Mouse (Mus musculus): ENCODE results near the gene Atp2b4. TPM values are rescaled to one million over a fixed set of nuclear protein-coding genes. Genes with fewer than 3 reads are reported as not detected.

Atp2b4 gene
- polyA plus RNA-seq, 1 experiment = 7.7 TPM

- Histone ChIP-seq H3K4me1 (ENCODE audit: control insufficient read depth) (peaks cover 74% of the 10 kb centered on the region), H3K27me3 (ENCODE audit: control insufficient read depth) (no peaks in the 10 kb centered on the region; the same call in 1 of the 2 replicates), H3K36me3 (ENCODE audit: control insufficient read depth) (peaks cover 29% of the 10 kb centered on the region), H3K9me3 (ENCODE audit: control insufficient read depth, low read length) (no peaks in the 10 kb centered on the region), H3K4me3 (replicated peaks) (peak overlapping the region; percentile 85)
- no peak for TF ChIP-seq TAL1 (IDR thresholded peaks at IDR 0.05; ENCODE audit: low read length)
- no peak for TF ChIP-seq GATA1 (IDR thresholded peaks at IDR 0.05; ENCODE audit: low read length)
These were observed 902 bp upstream of the Atp2b4 start for GRCm38 (mm10) chr1:133801743-133802142.

GRCm38 (mm10) chr1:133800512-133800911 lies 329 bp downstream of the Atp2b4 start:
- TF ChIP-seq TAL1 (IDR thresholded peaks at IDR 0.05; ENCODE audit: low read length) (no peak), GATA1 (IDR thresholded peaks at IDR 0.05; ENCODE audit: low read length) (no peak)
- Histone ChIP-seq H3K27me3 (ENCODE audit: control insufficient read depth) (no peaks in the 10 kb centered on the region; the same call in 1 of the 2 replicates), H3K36me3 (ENCODE audit: control insufficient read depth) (peaks cover 42% of the 10 kb centered on the region), H3K4me3 (replicated peaks) (peak overlapping the region; percentile 85), H3K9me3 (ENCODE audit: control insufficient read depth, low read length) (no peaks in the 10 kb centered on the region), H3K4me1 (ENCODE audit: control insufficient read depth) (peaks cover 82% of the 10 kb centered on the region)

DNA sequence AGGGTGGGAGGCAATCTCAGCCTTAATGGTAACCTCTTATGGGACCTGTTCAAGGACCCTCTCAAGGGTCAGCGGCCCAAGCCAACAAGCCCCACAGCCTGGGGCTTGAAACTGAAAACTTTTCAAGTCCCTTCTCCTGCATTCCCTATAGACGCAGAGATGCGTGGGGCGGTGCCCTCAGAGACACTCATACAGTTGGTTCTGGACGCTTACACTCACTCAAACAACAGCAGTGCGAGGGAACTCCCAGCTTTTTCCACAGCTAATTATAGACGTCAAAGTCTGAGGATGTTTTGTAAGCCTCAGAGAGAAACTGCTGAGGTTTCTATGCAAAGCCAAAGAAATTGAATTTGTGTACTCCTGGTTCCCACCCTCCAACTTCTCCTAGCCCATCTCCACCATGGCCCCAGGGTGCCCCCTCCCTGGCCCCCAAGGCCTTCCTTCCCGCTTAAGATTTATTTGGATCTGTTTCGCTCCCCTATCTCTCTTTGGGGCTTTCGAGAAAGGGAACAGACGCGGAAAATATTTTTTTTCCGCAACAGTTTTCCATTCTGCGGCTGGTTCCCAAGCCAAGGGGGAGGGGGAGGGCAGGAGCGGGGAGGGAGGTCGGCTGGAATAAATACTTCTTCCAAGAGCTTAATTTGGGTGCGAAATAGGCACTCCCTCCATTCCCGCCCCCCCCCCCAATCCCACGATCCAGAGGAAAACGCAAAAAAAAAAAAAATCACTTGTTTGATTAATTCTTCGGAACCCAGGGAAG lies 975 bp downstream of the Atp2b4 start:
- H3K4me1 ChIP-seq (ENCODE audit: control insufficient read depth) = peaks cover 82% of the 10 kb centered on the region
- no peaks in the 10 kb centered on the region; the same call in 1 of the 2 replicates for H3K27me3 ChIP-seq (ENCODE audit: control insufficient read depth)
- peak overlapping the region; percentile 85 for H3K4me3 ChIP-seq (replicated peaks)
- no peaks in the 10 kb centered on the region for H3K9me3 ChIP-seq (ENCODE audit: control insufficient read depth, low read length)
- TF ChIP-seq GATA1 (IDR thresholded peaks at IDR 0.05; ENCODE audit: low read length) = no peak
- no peak for TF ChIP-seq TAL1 (IDR thresholded peaks at IDR 0.05; ENCODE audit: low read length)
- H3K36me3 ChIP-seq (ENCODE audit: control insufficient read depth) = peaks cover 48% of the 10 kb centered on the region

GRCm38 (mm10) chr1:133798821-133799415 lies 1.9 kb downstream of the Atp2b4 start:
- peaks cover 58% of the 10 kb centered on the region for H3K36me3 ChIP-seq (ENCODE audit: control insufficient read depth)
- H3K27me3 ChIP-seq (ENCODE audit: control insufficient read depth) = no peaks in the 10 kb centered on the region; the same call in 1 of the 2 replicates
- H3K9me3 ChIP-seq (ENCODE audit: control insufficient read depth, low read length) = no peaks in the 10 kb centered on the region
- peak overlapping the region; percentile 85 for H3K4me3 ChIP-seq (replicated peaks)
- peaks cover 83% of the 10 kb centered on the region for H3K4me1 ChIP-seq (ENCODE audit: control insufficient read depth)
- no peak for TF ChIP-seq TAL1 (IDR thresholded peaks at IDR 0.05; ENCODE audit: low read length)
- no peak; the same call in 1 of the 2 replicates for TF ChIP-seq GATA1 (IDR thresholded peaks at IDR 0.05; ENCODE audit: low read length)

DNA sequence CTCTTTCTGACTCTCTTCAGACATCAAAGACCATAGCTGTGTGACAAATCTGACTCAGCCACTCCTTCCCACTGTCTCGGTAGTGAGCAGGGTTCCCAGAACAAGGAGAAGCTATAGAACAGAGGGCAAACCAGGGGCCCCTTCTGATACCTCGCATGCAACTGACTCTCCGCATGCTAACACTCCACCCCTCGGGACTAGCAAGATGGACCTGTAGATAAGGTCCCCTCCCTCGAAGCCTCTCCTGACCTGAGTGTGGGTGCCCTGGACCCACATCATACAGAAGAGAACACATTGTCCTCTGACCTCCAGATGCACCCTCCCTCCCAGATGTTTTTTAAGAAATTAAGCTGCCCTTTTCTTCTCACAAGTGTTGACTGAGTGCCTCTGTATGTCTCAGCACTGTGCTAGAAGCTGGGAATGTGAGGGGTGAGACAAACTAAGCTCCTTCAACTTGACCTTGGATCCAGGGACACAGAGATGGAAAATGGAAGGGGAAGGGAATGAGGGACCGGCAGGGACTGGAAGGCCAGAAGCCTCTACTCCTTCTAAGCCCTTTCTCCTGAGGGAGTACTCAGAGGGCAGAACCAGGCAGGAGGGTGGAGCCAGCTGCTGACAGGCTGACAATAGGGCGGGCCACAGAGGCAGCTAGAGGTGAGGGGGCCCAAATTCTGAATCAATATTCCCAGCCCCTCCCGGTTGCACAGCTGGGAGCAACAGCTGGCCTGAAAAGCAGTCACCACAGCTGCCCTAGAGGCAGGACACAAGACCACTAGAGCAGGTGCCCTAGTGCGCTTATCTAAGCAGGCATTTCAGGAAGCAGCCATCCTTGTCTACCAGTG lies 2.6 kb downstream of the Atp2b4 start:
- peaks cover 83% of the 10 kb centered on the region for H3K4me1 ChIP-seq (ENCODE audit: control insufficient read depth)
- peak overlapping the region; percentile 85 for H3K4me3 ChIP-seq (replicated peaks)
- H3K36me3 ChIP-seq (ENCODE audit: control insufficient read depth) = peaks cover 65% of the 10 kb centered on the region
- no peaks in the 10 kb centered on the region for H3K9me3 ChIP-seq (ENCODE audit: control insufficient read depth, low read length)
- H3K27me3 ChIP-seq (ENCODE audit: control insufficient read depth) = no peaks in the 10 kb centered on the region; the same call in 1 of the 2 replicates
- no peak for TF ChIP-seq TAL1 (IDR thresholded peaks at IDR 0.05; ENCODE audit: low read length)
- TF ChIP-seq GATA1 (IDR thresholded peaks at IDR 0.05; ENCODE audit: low read length) = peak; percentile 93

GRCm38 (mm10) chr1:133797327-133797978 lies 3.4 kb downstream of the Atp2b4 start:
- H3K4me3 ChIP-seq (replicated peaks) = peak overlapping the region; percentile 85

GRCm38 (mm10) chr1:133793646-133794045 lies 7.2 kb downstream of the Atp2b4 start:
- peaks cover 100% of the 10 kb centered on the region for H3K36me3 ChIP-seq (ENCODE audit: control insufficient read depth)

More at GRCm38 (mm10) chr1:133797327-133797978, 3.4 kb downstream of the Atp2b4 start:
- peak; percentile 71 for TF ChIP-seq TAL1 (IDR thresholded peaks at IDR 0.05; ENCODE audit: low read length)
- TF ChIP-seq GATA1 (IDR thresholded peaks at IDR 0.05; ENCODE audit: low read length) = peak; percentile 73
- Histone ChIP-seq H3K9me3 (ENCODE audit: control insufficient read depth, low read length) (no peaks in the 10 kb centered on the region), H3K36me3 (ENCODE audit: control insufficient read depth) (peaks cover 72% of the 10 kb centered on the region), H3K4me1 (ENCODE audit: control insufficient read depth) (peaks cover 81% of the 10 kb centered on the region), H3K27me3 (ENCODE audit: control insufficient read depth) (no peaks in the 10 kb centered on the region; the same call in 1 of the 2 replicates)

GRCm38 (mm10) chr1:133790011-133790410 lies 10.8 kb downstream of the Atp2b4 start:
- Histone ChIP-seq H3K4me3 (replicated peaks) (no peak overlapping the region), H3K4me1 (ENCODE audit: control insufficient read depth) (peaks cover 91% of the 10 kb centered on the region), H3K36me3 (ENCODE audit: control insufficient read depth) (peaks cover 100% of the 10 kb centered on the region), H3K27me3 (ENCODE audit: control insufficient read depth) (no peaks in the 10 kb centered on the region), H3K9me3 (ENCODE audit: control insufficient read depth, low read length) (no peaks in the 10 kb centered on the region)
- TF ChIP-seq TAL1 (IDR thresholded peaks at IDR 0.05; ENCODE audit: low read length) = no peak
- no peak for TF ChIP-seq GATA1 (IDR thresholded peaks at IDR 0.05; ENCODE audit: low read length)

More at GRCm38 (mm10) chr1:133793646-133794045, 7.2 kb downstream of the Atp2b4 start:
- H3K4me1 ChIP-seq (ENCODE audit: control insufficient read depth) = peaks cover 94% of the 10 kb centered on the region
- H3K4me3 ChIP-seq (replicated peaks) = no peak overlapping the region
- no peaks in the 10 kb centered on the region for H3K9me3 ChIP-seq (ENCODE audit: control insufficient read depth, low read length)
- H3K27me3 ChIP-seq (ENCODE audit: control insufficient read depth) = no peaks in the 10 kb centered on the region
- TF ChIP-seq GATA1 (IDR thresholded peaks at IDR 0.05; ENCODE audit: low read length) = no peak
- TF ChIP-seq TAL1 (IDR thresholded peaks at IDR 0.05; ENCODE audit: low read length) = no peak

Measured in erythroblast, embryonic 14.5 days (primary cell).